Mouse (Mus musculus): Measurements from ENCODE around the gene Plk3. TPM values are rescaled to one million over a fixed set of nuclear protein-coding genes. Genes with fewer than 3 reads are reported as not detected.
A peak's percentile ranks its signal among the peaks of the same experiment; 100 is the strongest.

Plk3 gene
- polyA plus RNA-seq, 1 experiment from 2014 or later: 4.0 TPM

DNA sequence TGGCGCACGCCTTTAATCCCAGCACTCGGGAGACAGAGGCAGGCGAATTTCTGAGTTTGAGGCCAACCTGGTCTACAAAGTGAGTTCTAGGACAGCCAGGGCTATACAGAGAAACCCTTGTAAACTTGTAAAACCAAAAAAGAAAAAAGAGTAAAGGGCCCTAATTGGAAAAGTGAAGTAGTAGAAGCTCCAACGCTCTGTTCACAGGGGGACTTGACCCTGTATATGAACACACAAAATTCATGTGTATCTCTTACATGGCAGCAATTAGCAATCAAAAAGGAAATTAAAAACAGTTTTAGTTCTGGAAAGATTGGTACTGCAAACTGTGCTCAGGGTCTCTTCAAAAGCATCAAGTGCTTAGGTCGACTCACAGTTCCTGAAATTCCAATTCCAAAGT lies 22.6 kb upstream of the Plk3 start:
- no peaks in the 10 kb centered on the region for H3K27me3 ChIP-seq (replicated peaks; ENCODE audit: insufficient read depth, low read length)
- H3K4me3 ChIP-seq (ENCODE audit: low read depth, low read length): peak overlapping the region; percentile 94
- DNase-seq (ENCODE audit: low spot score): no peak
- no peaks in the 10 kb centered on the region for H3K4me1 ChIP-seq (ENCODE audit: insufficient read depth, low read depth, low read length)
- 22% methylated on average over 6 of the region's 6 CpGs for WGBS
- no peaks in the 10 kb centered on the region for H3K9me3 ChIP-seq (ENCODE audit: low read length)
- no peak overlapping the region for H3K9ac ChIP-seq (replicated peaks; ENCODE audit: low read depth)
- H3K4me2 ChIP-seq (replicated peaks; ENCODE audit: low read depth, low read length): peak overlapping the region; percentile 87
- no peak for ATAC-seq
- peaks cover 25% of the 10 kb centered on the region for H3K36me3 ChIP-seq (ENCODE audit: insufficient read depth, low read length)
- TF ChIP-seq EP300 (IDR thresholded peaks at IDR 0.05) (no peak), CTCF (IDR thresholded peaks at IDR 0.05) (no peak)
- peak overlapping the region; percentile 92 for H3K27ac ChIP-seq (ENCODE audit: low read length)

DNA sequence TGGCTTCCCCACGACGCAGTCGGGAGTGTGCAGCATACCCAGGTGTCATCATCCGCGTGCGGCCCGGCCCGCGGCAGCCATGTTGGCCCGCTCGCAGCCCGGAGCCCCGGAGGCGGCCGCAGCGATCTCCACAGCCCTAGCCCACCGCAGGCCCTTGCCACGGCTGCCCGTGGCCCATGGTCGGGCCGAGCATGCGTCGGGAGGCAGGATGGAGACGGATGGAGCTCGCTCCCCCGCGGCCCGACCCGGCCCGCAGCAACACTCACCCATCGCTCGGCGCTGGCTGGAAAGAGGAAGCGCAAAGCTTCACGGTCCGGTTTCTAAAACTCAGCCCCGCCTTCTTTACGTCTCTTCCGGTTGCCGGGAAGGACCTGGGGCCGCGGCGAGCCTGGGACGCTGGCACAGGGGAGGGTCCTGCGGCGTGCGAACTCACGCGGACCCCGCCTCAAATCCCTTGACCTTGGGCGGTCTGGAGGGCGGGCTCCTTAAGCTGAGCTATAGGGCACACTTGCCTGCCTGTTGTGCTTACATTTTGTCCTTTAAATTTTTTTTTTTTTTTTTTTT lies 22.1 kb upstream of the Plk3 start, which contains the start of gene Rps8:
Gene Rps8 (minus strand): TSS at position 452 of the 564 bp plus-strand sequence.
- H3K36me3 ChIP-seq (ENCODE audit: insufficient read depth, low read length): peaks cover 28% of the 10 kb centered on the region

GRCm38 (mm10) chr4:117155020-117155791 lies 21.4 kb upstream of the Plk3 start:
- Histone ChIP-seq H3K9ac (replicated peaks; ENCODE audit: low read depth) (peak overlapping the region; percentile 97), H3K4me3 (ENCODE audit: low read depth, low read length) (peak overlapping the region; percentile 94), H3K27me3 (replicated peaks; ENCODE audit: insufficient read depth, low read length) (no peaks in the 10 kb centered on the region), H3K4me2 (replicated peaks; ENCODE audit: low read depth, low read length) (peak overlapping the region; percentile 87), H3K36me3 (ENCODE audit: insufficient read depth, low read length) (peaks cover 35% of the 10 kb centered on the region), H3K4me1 (ENCODE audit: insufficient read depth, low read depth, low read length) (no peaks in the 10 kb centered on the region), H3K27ac (ENCODE audit: low read length) (peak overlapping the region; percentile 92), H3K9me3 (ENCODE audit: low read length) (no peaks in the 10 kb centered on the region)
- ATAC-seq (no peak), DNase-seq (ENCODE audit: low spot score) (no peak)
- no peak for TF ChIP-seq EP300 (IDR thresholded peaks at IDR 0.05)
- WGBS: under 1% methylated on average over 37 of the region's 44 CpGs

More for the DNA sequence above, 22.1 kb upstream of the Plk3 start, which contains the start of gene Rps8:
- Histone ChIP-seq H3K9me3 (ENCODE audit: low read length) (no peaks in the 10 kb centered on the region), H3K4me2 (replicated peaks; ENCODE audit: low read depth, low read length) (peak within 1 kb of the TSS; percentile 87), H3K9ac (replicated peaks; ENCODE audit: low read depth) (peak within 1 kb of the TSS; percentile 97), H3K27ac (ENCODE audit: low read length) (peak within 1 kb of the TSS; percentile 92), H3K4me3 (ENCODE audit: low read depth, low read length) (peak within 1 kb of the TSS; percentile 94), H3K27me3 (replicated peaks; ENCODE audit: insufficient read depth, low read length) (no peaks in the 10 kb centered on the region), H3K4me1 (ENCODE audit: insufficient read depth, low read depth, low read length) (no peaks in the 10 kb centered on the region)
- DNase-seq (ENCODE audit: low spot score) (peak; percentile 96), ATAC-seq (peak; percentile 94)
- WGBS: under 1% methylated on average over 37 of the region's 52 CpGs
- no peak for TF ChIP-seq EP300 (IDR thresholded peaks at IDR 0.05)
- no peak for TF ChIP-seq CTCF (IDR thresholded peaks at IDR 0.05)

GRCm38 (mm10) chr4:117152714-117153113 lies 19.0 kb upstream of the Plk3 start:
- Histone ChIP-seq H3K9ac (replicated peaks; ENCODE audit: low read depth) (no peak overlapping the region), H3K36me3 (ENCODE audit: insufficient read depth, low read length) (peaks cover 35% of the 10 kb centered on the region), H3K27ac (ENCODE audit: low read length) (0 out of 2 replicates have a peak overlapping the region, but pooled peaks have one; percentile 7), H3K9me3 (ENCODE audit: low read length) (no peaks in the 10 kb centered on the region), H3K4me1 (ENCODE audit: insufficient read depth, low read depth, low read length) (no peaks in the 10 kb centered on the region), H3K27me3 (replicated peaks; ENCODE audit: insufficient read depth, low read length) (no peaks in the 10 kb centered on the region), H3K4me3 (ENCODE audit: low read depth, low read length) (no peak overlapping the region), H3K4me2 (replicated peaks; ENCODE audit: low read depth, low read length) (no peak overlapping the region)
- peak; percentile 16; the same call in 1 of the 2 replicates for ATAC-seq
- TF ChIP-seq EP300 (IDR thresholded peaks at IDR 0.05): 0 out of 2 replicates have a peak, but pooled peaks have one; percentile 17
- no peak for TF ChIP-seq CTCF (IDR thresholded peaks at IDR 0.05)
- DNase-seq (ENCODE audit: low spot score): no peak
- 48% methylated on average over 5 of the region's 5 CpGs for WGBS

GRCm38 (mm10) chr4:117151416-117151815 lies 17.7 kb upstream of the Plk3 start:
- Histone ChIP-seq H3K9ac (replicated peaks; ENCODE audit: low read depth) (no peak overlapping the region), H3K4me2 (replicated peaks; ENCODE audit: low read depth, low read length) (no peak overlapping the region), H3K27me3 (replicated peaks; ENCODE audit: insufficient read depth, low read length) (no peaks in the 10 kb centered on the region), H3K4me1 (ENCODE audit: insufficient read depth, low read depth, low read length) (no peaks in the 10 kb centered on the region), H3K4me3 (ENCODE audit: low read depth, low read length) (no peak overlapping the region), H3K9me3 (ENCODE audit: low read length) (no peaks in the 10 kb centered on the region), H3K36me3 (ENCODE audit: insufficient read depth, low read length) (peaks cover 35% of the 10 kb centered on the region), H3K27ac (ENCODE audit: low read length) (no peak overlapping the region)
- DNase-seq (ENCODE audit: low spot score) (no peak), ATAC-seq (no peak)
- WGBS: 50% methylated on average over 1 of the region's 1 CpGs
- TF ChIP-seq CTCF (IDR thresholded peaks at IDR 0.05) (no peak), EP300 (IDR thresholded peaks at IDR 0.05) (no peak)

DNA sequence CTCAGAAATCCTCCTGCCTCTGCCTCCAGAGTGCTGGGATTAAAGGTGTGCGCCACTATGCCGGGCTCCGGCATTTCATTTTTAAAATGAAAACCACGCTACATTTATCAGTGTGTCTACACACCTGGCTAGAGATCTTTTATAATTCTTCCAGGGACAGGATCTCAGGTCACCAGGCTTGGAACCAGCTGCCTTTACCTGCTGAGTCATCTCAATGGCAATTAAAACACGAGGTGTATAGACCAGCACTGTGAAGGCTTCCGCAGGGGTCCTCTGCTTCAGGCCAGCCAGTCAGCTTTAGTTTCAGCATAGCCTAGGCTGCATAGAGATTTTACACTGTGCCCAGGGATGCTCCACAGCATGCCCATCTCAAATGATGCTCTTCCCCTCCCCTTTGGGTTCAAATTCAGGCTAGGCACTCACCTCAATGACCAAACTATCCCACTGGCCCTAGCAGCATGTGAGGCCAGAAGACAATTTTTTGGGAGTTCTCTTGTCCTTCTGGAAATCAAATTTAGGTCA lies 16.5 kb upstream of the Plk3 start:
- 88% methylated on average over 6 of the region's 6 CpGs for WGBS
- no peak overlapping the region for H3K4me3 ChIP-seq (ENCODE audit: low read depth, low read length)
- ATAC-seq (no peak), DNase-seq (ENCODE audit: low spot score) (no peak)
- no peaks in the 10 kb centered on the region for H3K4me1 ChIP-seq (ENCODE audit: insufficient read depth, low read depth, low read length)
- H3K27me3 ChIP-seq (replicated peaks; ENCODE audit: insufficient read depth, low read length): no peaks in the 10 kb centered on the region
- TF ChIP-seq EP300 (IDR thresholded peaks at IDR 0.05) (no peak), CTCF (IDR thresholded peaks at IDR 0.05) (no peak)
- no peak overlapping the region for H3K27ac ChIP-seq (ENCODE audit: low read length)
- peaks cover 35% of the 10 kb centered on the region for H3K36me3 ChIP-seq (ENCODE audit: insufficient read depth, low read length)
- H3K9me3 ChIP-seq (ENCODE audit: low read length): no peaks in the 10 kb centered on the region
- H3K9ac ChIP-seq (replicated peaks; ENCODE audit: low read depth): no peak overlapping the region
- no peak overlapping the region for H3K4me2 ChIP-seq (replicated peaks; ENCODE audit: low read depth, low read length)

Measured in lung, postnatal 0 days (tissue).